Mouse (Mus musculus) forebrain, embryonic 10.5 days (tissue): ENCODE data around the gene 6030458C11Rik. TPM values are rescaled to one million over a fixed set of nuclear protein-coding genes. Genes with fewer than 3 reads are reported as not detected.

ENCODE experiments used
- DNase-seq: peaks from one replicate; pipeline ENCODE4 v3.0.0-alpha.2; 2017; ENCODE audit warnings: low spot score; ENCODE audit errors: extremely low spot score
- H3K27ac ChIP-seq: fragments of 300-500 bp; sonication (generic); 2 replicates; pipeline ENCODE4 v1.5.1; 2016; ENCODE audit warnings: mild to moderate bottlenecking
- H3K27me3 ChIP-seq: fragments of 300-500 bp; sonication (generic); 2 replicates; pipeline ENCODE4 v1.6.1; 2016; ENCODE audit warnings: mild to moderate bottlenecking; ENCODE audit not compliant: poor library complexity, severe bottlenecking
- H3K36me3 ChIP-seq: fragments of 300-500 bp; sonication (generic); replicated peaks from 2 replicates; pipeline ENCODE4 v1.6.1; 2016; ENCODE audit warnings: mild to moderate bottlenecking, moderate library complexity
- H3K4me1 ChIP-seq: fragments of 300-500 bp; sonication (generic); 2 replicates; pipeline ENCODE4 v1.6.1; 2016
- H3K4me3 ChIP-seq: fragments of 300-500 bp; sonication (generic); 2 replicates; pipeline ENCODE4 v1.5.1; 2016; ENCODE audit warnings: mild to moderate bottlenecking, moderate library complexity
- H3K9me3 ChIP-seq: fragments of 300-500 bp; sonication (generic); 2 replicates; pipeline ENCODE4 v1.6.1; 2016; ENCODE audit warnings: mild to moderate bottlenecking, moderate library complexity
- WGBS: fragments of 180-500 bp; shearing (Covaris S2); methylation state at CpG from one replicate; pipeline ENCODE4 v1.1.7; 2016; 5-methylcytosine and 5-hydroxymethylcytosine counted together
- microRNA-seq: library from miRNA; unstranded; fragments of <30 nt; microRNA quantifications from one replicate; pipeline ENCODE4, GENCODE M21; 2017
- polyA plus RNA-seq: library from polyadenylated mRNA; unstranded; fragments of >200 nt; fragmentation: Nextera tagmentation; extraction: Ambion mirVana; gene quantifications from 2 replicates; pipeline ENCODE4 v1.2.1, GENCODE M21; 2016

The 6030458C11Rik gene
- polyA plus RNA-seq, 1 experiment from 2014 or later, result 45.0 TPM

DNA sequence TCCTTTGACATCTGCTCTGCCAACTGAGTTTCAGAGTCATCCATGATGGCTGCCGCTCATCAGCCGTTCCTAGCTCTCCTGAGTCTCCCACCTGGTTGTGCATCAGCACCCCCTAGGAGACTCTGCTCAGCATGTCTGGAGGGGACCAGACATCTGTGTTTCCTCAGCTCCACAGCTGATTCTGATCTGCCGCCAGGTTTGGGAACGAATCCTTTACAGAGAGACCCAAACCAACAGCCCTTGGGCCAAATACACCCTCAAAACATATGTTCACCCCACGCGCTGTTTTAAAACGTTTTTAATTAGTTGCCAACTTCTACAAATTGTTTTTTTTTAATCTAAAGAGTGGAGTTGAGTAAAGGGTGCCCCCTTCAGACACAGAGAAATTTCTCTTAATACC, 53.5 kb downstream of the 6030458C11Rik start:
- no peak for DNase-seq
- no peaks in the 10 kb centered on the region for H3K36me3 ChIP-seq
- WGBS, result 77% methylated on average over 7 of the region's 7 CpGs
- H3K27me3 ChIP-seq, result no peaks in the 10 kb centered on the region
- no peak overlapping the region for H3K4me3 ChIP-seq
- peaks cover 1% of the 10 kb centered on the region; the same call in 1 of the 2 replicates for H3K9me3 ChIP-seq
- no peak overlapping the region for H3K27ac ChIP-seq
- peaks cover 17% of the 10 kb centered on the region for H3K4me1 ChIP-seq

DNA sequence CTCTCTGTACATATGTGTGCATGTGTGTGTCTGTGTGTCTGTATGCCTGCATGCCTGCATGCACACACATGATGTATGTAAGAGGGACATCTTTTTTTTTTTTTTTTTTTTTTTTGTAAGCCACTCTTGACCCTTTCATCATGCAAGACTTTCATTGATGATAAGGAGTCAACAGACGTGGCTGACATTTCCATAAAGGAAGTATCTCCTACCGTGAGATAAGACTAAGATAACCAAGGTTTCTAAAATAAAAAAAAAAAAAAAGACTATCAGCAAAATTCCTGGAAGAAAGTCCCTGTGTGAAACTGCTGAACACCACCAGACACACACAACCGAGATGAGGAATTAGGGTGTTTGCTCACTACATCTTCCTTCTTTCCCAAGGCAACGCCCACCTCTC, 57.6 kb downstream of the 6030458C11Rik start:
- Histone ChIP-seq H3K36me3 (no peaks in the 10 kb centered on the region), H3K27ac (no peak overlapping the region), H3K27me3 (no peaks in the 10 kb centered on the region), H3K9me3 (peaks cover 3% of the 10 kb centered on the region; the same call in 1 of the 2 replicates), H3K4me1 (peaks cover 24% of the 10 kb centered on the region), H3K4me3 (no peak overlapping the region)
- WGBS, result 85% methylated on average over 4 of the region's 4 CpGs
- no peak for DNase-seq

DNA sequence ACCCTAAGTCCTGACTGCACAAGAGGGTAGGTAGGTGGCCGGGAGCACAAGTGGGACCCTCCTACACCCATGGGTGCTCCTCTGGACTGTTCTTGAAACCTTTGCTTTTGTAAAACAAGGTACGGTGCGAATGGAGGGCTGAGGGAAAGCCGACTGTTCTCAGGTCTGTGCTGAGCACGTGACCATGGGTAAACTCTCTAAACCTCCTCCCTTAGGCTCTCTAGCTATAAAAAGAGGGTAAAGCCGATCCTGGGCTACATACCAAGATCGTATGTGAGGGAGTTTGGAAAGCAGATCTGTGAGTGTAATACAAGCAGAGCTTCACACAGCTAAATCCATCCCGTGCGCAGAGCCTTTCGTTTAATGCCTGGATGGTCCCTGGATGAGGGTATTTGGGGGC, 61.3 kb downstream of the 6030458C11Rik start:
- Histone ChIP-seq H3K4me1 (peaks cover 24% of the 10 kb centered on the region), H3K36me3 (no peaks in the 10 kb centered on the region), H3K27me3 (no peaks in the 10 kb centered on the region), H3K27ac (no peak overlapping the region), H3K9me3 (0 out of 2 replicates have a peak, but pooled peaks cover 3% of the 10 kb centered on the region), H3K4me3 (no peak overlapping the region)
- DNase-seq, result no peak
- WGBS, result 79% methylated on average over 10 of the region's 10 CpGs

DNA sequence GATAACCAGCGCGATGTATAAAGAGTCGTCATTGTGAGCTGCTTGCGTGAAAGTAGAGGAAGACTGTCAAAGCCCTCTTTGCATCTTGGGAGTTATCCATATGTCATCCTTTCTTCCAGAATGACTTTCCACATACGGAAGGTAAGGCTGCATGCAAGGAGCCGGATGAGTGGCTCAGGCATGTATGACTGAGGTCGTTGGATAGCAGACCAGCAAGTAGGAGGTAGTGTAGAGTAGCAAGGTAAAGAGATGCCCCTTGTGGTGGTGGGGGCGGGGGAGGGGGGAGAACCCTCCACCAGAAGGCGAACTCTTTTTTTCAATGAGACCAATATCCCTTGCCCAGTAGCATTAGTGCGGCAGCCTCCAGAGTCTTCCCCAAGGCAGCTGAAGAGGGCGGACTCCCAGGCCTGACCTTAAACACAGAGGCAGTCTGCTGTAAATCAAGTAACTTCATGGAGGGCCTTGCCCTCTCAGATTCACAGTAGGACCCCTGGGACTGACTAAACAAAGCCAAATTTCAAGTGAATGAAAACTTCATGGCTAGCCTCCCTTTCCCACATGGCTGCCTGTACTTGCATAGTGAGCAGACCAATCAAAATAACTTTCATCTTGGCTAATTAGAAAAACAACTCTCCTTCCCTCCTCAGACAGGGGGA, 62.1 kb downstream of the 6030458C11Rik start:
- no peak for DNase-seq
- Histone ChIP-seq H3K27ac (no peak overlapping the region), H3K4me1 (peaks cover 18% of the 10 kb centered on the region), H3K9me3 (0 out of 2 replicates have a peak, but pooled peaks cover 3% of the 10 kb centered on the region), H3K36me3 (no peaks in the 10 kb centered on the region), H3K4me3 (no peak overlapping the region), H3K27me3 (no peaks in the 10 kb centered on the region)
- 83% methylated on average over 11 of the region's 11 CpGs for WGBS

DNA sequence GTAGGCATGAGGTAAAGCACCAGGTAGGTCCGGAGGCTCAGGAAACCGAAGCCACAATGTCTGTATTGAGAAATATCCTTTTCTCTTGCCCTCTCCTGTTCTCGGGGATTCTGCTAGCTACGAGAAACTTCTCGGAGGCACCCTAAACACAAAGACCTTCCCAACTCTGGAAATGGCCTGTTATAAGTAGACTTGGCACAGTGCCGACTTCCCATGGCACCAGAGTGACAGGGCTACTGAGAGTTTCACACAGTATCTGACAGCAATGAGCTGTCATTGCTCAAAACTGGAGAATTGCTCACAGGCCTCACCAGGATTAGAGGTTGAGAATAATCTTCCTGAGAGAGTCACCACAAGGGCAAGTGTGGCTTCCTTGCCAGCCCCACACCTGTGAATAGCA, 63.7 kb downstream of the 6030458C11Rik start:
- 90% methylated on average over 6 of the region's 6 CpGs for WGBS
- no peak for DNase-seq
- Histone ChIP-seq H3K9me3 (no peaks in the 10 kb centered on the region), H3K4me1 (peaks cover 15% of the 10 kb centered on the region), H3K4me3 (no peak overlapping the region), H3K27me3 (no peaks in the 10 kb centered on the region), H3K27ac (no peak overlapping the region), H3K36me3 (no peaks in the 10 kb centered on the region)

DNA sequence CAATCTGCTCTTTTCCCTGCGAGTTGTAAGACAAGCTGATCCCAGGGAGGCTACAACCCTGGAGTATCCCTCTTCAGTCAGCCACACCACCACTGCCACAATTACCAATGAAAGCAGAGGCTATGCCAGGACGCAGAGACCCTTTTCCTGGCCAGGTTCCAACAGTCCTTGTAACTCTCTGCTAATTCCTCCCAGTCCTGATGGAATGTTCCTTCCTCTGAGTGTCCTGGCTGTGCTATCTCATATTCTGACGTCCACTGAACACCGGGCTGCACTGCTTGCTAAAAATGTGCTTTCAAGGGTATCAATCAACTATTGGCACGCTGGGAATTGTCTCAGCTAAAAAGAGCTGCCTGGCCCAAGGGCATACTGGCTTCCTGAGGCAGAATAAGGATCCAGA, 66.0 kb downstream of the 6030458C11Rik start:
- no peak for DNase-seq
- Histone ChIP-seq H3K4me1 (peaks cover 15% of the 10 kb centered on the region), H3K36me3 (no peaks in the 10 kb centered on the region), H3K27ac (no peak overlapping the region), H3K9me3 (no peaks in the 10 kb centered on the region), H3K27me3 (no peaks in the 10 kb centered on the region), H3K4me3 (no peak overlapping the region)
- 83% methylated on average over 5 of the region's 5 CpGs for WGBS

Small RNA genes within 50 kb of the gene (microRNA-seq; reads per million reads assigned to microRNA genes)
- not detected for gene Gm47288

Other genes with a start within 250 kb of the 6030458C11Rik start
- 4.7 and 4.9 TPM in 2 replicates for gene Pdzd2, start 84.7 kb downstream of the 6030458C11Rik start, polyA plus RNA-seq
- gene Drosha, start 166 bp upstream of the 6030458C11Rik start, polyA plus RNA-seq, result 87.7 and 88.1 TPM in 2 replicates